Mouse (Mus musculus): ENCODE measurements around the gene Clasp1. TPM values are rescaled to one million over a fixed set of nuclear protein-coding genes. Genes with fewer than 3 reads are reported as not detected.
"Not testable (repeated sequence)": the region's sequence is repeated elsewhere in the genome, so short reads cannot be mapped to it uniquely, and the experiment has no call there.

The Clasp1 gene
- polyA plus RNA-seq, 1 experiment from 2014 or later, result 24.9 TPM

- no peak overlapping the region for H3K27ac ChIP-seq (ENCODE audit: low read length)
- H3K4me3 ChIP-seq (ENCODE audit: low read length), result no peak overlapping the region
- no peak overlapping the region for H3K9ac ChIP-seq (ENCODE audit: low read depth, low read length)
- no peaks in the 10 kb centered on the region for H3K27me3 ChIP-seq (replicated peaks; ENCODE audit: control insufficient read depth, insufficient read depth, low read length)
- no peak for ATAC-seq
- no peak overlapping the region for H3K4me2 ChIP-seq (ENCODE audit: low read depth, low read length)
- H3K36me3 ChIP-seq (ENCODE audit: control insufficient read depth, insufficient read depth, low read length), result peaks cover 12% of the 10 kb centered on the region
- peaks cover 6% of the 10 kb centered on the region; the same call in 1 of the 2 replicates for H3K4me1 ChIP-seq (ENCODE audit: control insufficient read depth, insufficient read depth, low read length)
- no peaks in the 10 kb centered on the region for H3K9me3 ChIP-seq (ENCODE audit: control insufficient read depth, low read length)
- WGBS, result 71% methylated on average over 2 of the region's 2 CpGs
Measured at GRCm38 (mm10) chr1:118597475-118598213, 208.8 kb downstream of the Clasp1 start.

GRCm38 (mm10) chr1:118598339-118598738 lies 209.5 kb downstream of the Clasp1 start:
- 59% methylated on average over 3 of the region's 3 CpGs for WGBS
- no peak overlapping the region for H3K27ac ChIP-seq (ENCODE audit: low read length)
- H3K4me1 ChIP-seq (ENCODE audit: control insufficient read depth, insufficient read depth, low read length), result peaks cover 6% of the 10 kb centered on the region; the same call in 1 of the 2 replicates
- H3K4me3 ChIP-seq (ENCODE audit: low read length), result no peak overlapping the region
- H3K9ac ChIP-seq (ENCODE audit: low read depth, low read length), result no peak overlapping the region
- H3K27me3 ChIP-seq (replicated peaks; ENCODE audit: control insufficient read depth, insufficient read depth, low read length), result no peaks in the 10 kb centered on the region
- no peaks in the 10 kb centered on the region for H3K9me3 ChIP-seq (ENCODE audit: control insufficient read depth, low read length)
- peaks cover 12% of the 10 kb centered on the region for H3K36me3 ChIP-seq (ENCODE audit: control insufficient read depth, insufficient read depth, low read length)
- H3K4me2 ChIP-seq (ENCODE audit: low read depth, low read length), result no peak overlapping the region
- no peak for ATAC-seq

- 82% methylated on average over 3 of the region's 3 CpGs for WGBS
Measured at GRCm38 (mm10) chr1:118613631-118614183, 224.8 kb downstream of the Clasp1 start.

GRCm38 (mm10) chr1:118621055-118621454 lies 232.2 kb downstream of the Clasp1 start:
- H3K9me3 ChIP-seq (ENCODE audit: control insufficient read depth, low read length); H3K27me3 ChIP-seq (replicated peaks; ENCODE audit: control insufficient read depth, insufficient read depth, low read length); H3K27ac ChIP-seq (ENCODE audit: low read length); H3K36me3 ChIP-seq (ENCODE audit: control insufficient read depth, insufficient read depth, low read length); H3K4me2 ChIP-seq (ENCODE audit: low read depth, low read length); H3K9ac ChIP-seq (ENCODE audit: low read depth, low read length); H3K4me3 ChIP-seq (ENCODE audit: low read length); H3K4me1 ChIP-seq (ENCODE audit: control insufficient read depth, insufficient read depth, low read length); ATAC-seq: not testable (repeated sequence)
- 95% methylated on average over 4 of the region's 5 CpGs for WGBS

More at GRCm38 (mm10) chr1:118613631-118614183, 224.8 kb downstream of the Clasp1 start:
- Histone ChIP-seq H3K27me3 (replicated peaks; ENCODE audit: control insufficient read depth, insufficient read depth, low read length) (no peaks in the 10 kb centered on the region), H3K4me2 (ENCODE audit: low read depth, low read length) (no peak overlapping the region), H3K9me3 (ENCODE audit: control insufficient read depth, low read length) (no peaks in the 10 kb centered on the region), H3K9ac (ENCODE audit: low read depth, low read length) (no peak overlapping the region), H3K27ac (ENCODE audit: low read length) (no peak overlapping the region), H3K4me1 (ENCODE audit: control insufficient read depth, insufficient read depth, low read length) (peaks cover 2% of the 10 kb centered on the region; the same call in 1 of the 2 replicates), H3K4me3 (ENCODE audit: low read length) (no peak overlapping the region), H3K36me3 (ENCODE audit: control insufficient read depth, insufficient read depth, low read length) (0 out of 2 replicates have a peak, but pooled peaks cover 3% of the 10 kb centered on the region)
- ATAC-seq, result peak; percentile 87

- H3K4me3 ChIP-seq (ENCODE audit: low read length), result no peak overlapping the region
- no peaks in the 10 kb centered on the region; the same call in 1 of the 2 replicates for H3K4me1 ChIP-seq (ENCODE audit: control insufficient read depth, insufficient read depth, low read length)
- H3K9me3 ChIP-seq (ENCODE audit: control insufficient read depth, low read length), result no peaks in the 10 kb centered on the region
- no peak overlapping the region for H3K9ac ChIP-seq (ENCODE audit: low read depth, low read length)
- H3K27me3 ChIP-seq (replicated peaks; ENCODE audit: control insufficient read depth, insufficient read depth, low read length), result no peaks in the 10 kb centered on the region
- H3K36me3 ChIP-seq (ENCODE audit: control insufficient read depth, insufficient read depth, low read length), result no peaks in the 10 kb centered on the region
- WGBS, result 51% methylated on average over 3 of the region's 3 CpGs
- no peak overlapping the region for H3K27ac ChIP-seq (ENCODE audit: low read length)
- H3K4me2 ChIP-seq (ENCODE audit: low read depth, low read length), result no peak overlapping the region
- ATAC-seq, result no peak
Measured at GRCm38 (mm10) chr1:118622857-118623256, 234.0 kb downstream of the Clasp1 start.

- ATAC-seq, result no peak
- 55% methylated on average over 6 of the region's 6 CpGs for WGBS
- H3K36me3 ChIP-seq (ENCODE audit: control insufficient read depth, insufficient read depth, low read length), result no peaks in the 10 kb centered on the region
- no peak overlapping the region for H3K4me2 ChIP-seq (ENCODE audit: low read depth, low read length)
- H3K27me3 ChIP-seq (replicated peaks; ENCODE audit: control insufficient read depth, insufficient read depth, low read length), result no peaks in the 10 kb centered on the region
- no peaks in the 10 kb centered on the region; the same call in 1 of the 2 replicates for H3K4me1 ChIP-seq (ENCODE audit: control insufficient read depth, insufficient read depth, low read length)
- no peak overlapping the region for H3K9ac ChIP-seq (ENCODE audit: low read depth, low read length)
- no peak overlapping the region for H3K27ac ChIP-seq (ENCODE audit: low read length)
- H3K4me3 ChIP-seq (ENCODE audit: low read length), result no peak overlapping the region
- H3K9me3 ChIP-seq (ENCODE audit: control insufficient read depth, low read length), result no peaks in the 10 kb centered on the region
Measured at GRCm38 (mm10) chr1:118625461-118625860, 236.6 kb downstream of the Clasp1 start.

GRCm38 (mm10) chr1:118625921-118626320 lies 237.1 kb downstream of the Clasp1 start:
- Histone ChIP-seq H3K4me2 (ENCODE audit: low read depth, low read length) (no peak overlapping the region), H3K9ac (ENCODE audit: low read depth, low read length) (no peak overlapping the region), H3K4me3 (ENCODE audit: low read length) (no peak overlapping the region), H3K27me3 (replicated peaks; ENCODE audit: control insufficient read depth, insufficient read depth, low read length) (no peaks in the 10 kb centered on the region), H3K36me3 (ENCODE audit: control insufficient read depth, insufficient read depth, low read length) (no peaks in the 10 kb centered on the region), H3K27ac (ENCODE audit: low read length) (no peak overlapping the region), H3K9me3 (ENCODE audit: control insufficient read depth, low read length) (no peaks in the 10 kb centered on the region), H3K4me1 (ENCODE audit: control insufficient read depth, insufficient read depth, low read length) (no peaks in the 10 kb centered on the region; the same call in 1 of the 2 replicates)
- 61% methylated on average over 2 of the region's 2 CpGs for WGBS
- ATAC-seq, result no peak

- Histone ChIP-seq H3K9ac (ENCODE audit: low read depth, low read length) (no peak overlapping the region), H3K4me1 (ENCODE audit: control insufficient read depth, insufficient read depth, low read length) (no peaks in the 10 kb centered on the region; the same call in 1 of the 2 replicates), H3K36me3 (ENCODE audit: control insufficient read depth, insufficient read depth, low read length) (no peaks in the 10 kb centered on the region), H3K9me3 (ENCODE audit: control insufficient read depth, low read length) (no peaks in the 10 kb centered on the region), H3K27ac (ENCODE audit: low read length) (no peak overlapping the region), H3K4me3 (ENCODE audit: low read length) (no peak overlapping the region), H3K4me2 (ENCODE audit: low read depth, low read length) (no peak overlapping the region), H3K27me3 (replicated peaks; ENCODE audit: control insufficient read depth, insufficient read depth, low read length) (no peaks in the 10 kb centered on the region)
- 72% methylated on average over 2 of the region's 2 CpGs for WGBS
- ATAC-seq, result no peak
Measured at GRCm38 (mm10) chr1:118626452-118626851, 237.6 kb downstream of the Clasp1 start.

GRCm38 (mm10) chr1:118627781-118628464 lies 239.1 kb downstream of the Clasp1 start, which contains the start of gene Tfcp2l1:
Gene Tfcp2l1, plus strand, starts transcription at chr1:118627945.
- no peaks in the 10 kb centered on the region for H3K36me3 ChIP-seq (ENCODE audit: control insufficient read depth, insufficient read depth, low read length)
- peak within 1 kb of the TSS; percentile 64 for H3K4me3 ChIP-seq (ENCODE audit: low read length)
- peak; percentile 93 for ATAC-seq
- no peaks in the 10 kb centered on the region; the same call in 1 of the 2 replicates for H3K4me1 ChIP-seq (ENCODE audit: control insufficient read depth, insufficient read depth, low read length)
- peak within 1 kb of the TSS; percentile 90 for H3K4me2 ChIP-seq (ENCODE audit: low read depth, low read length)
- peak within 1 kb of the TSS; percentile 70 for H3K9ac ChIP-seq (ENCODE audit: low read depth, low read length)
- H3K27ac ChIP-seq (ENCODE audit: low read length), result 0 out of 2 replicates have a peak within 1 kb of the TSS, but pooled peaks have one; percentile 28
- no peaks in the 10 kb centered on the region for H3K9me3 ChIP-seq (ENCODE audit: control insufficient read depth, low read length)
- under 1% methylated on average over 48 of the region's 48 CpGs for WGBS
- no peaks in the 10 kb centered on the region for H3K27me3 ChIP-seq (replicated peaks; ENCODE audit: control insufficient read depth, insufficient read depth, low read length)
